Mouse (Mus musculus): ENCODE results near the gene Lrfn4. TPM values are rescaled to one million over a fixed set of nuclear protein-coding genes. Genes with fewer than 3 reads are reported as not detected.
A peak's percentile ranks its signal among the peaks of the same experiment; 100 is the strongest.
"Not testable (repeated sequence)": the region's sequence is repeated elsewhere in the genome, so short reads cannot be mapped to it uniquely, and the experiment has no call there.

Gene Lrfn4
- total RNA-seq, 2 experiments from 2014 or later = 7.3 to 10.2 TPM

DNA sequence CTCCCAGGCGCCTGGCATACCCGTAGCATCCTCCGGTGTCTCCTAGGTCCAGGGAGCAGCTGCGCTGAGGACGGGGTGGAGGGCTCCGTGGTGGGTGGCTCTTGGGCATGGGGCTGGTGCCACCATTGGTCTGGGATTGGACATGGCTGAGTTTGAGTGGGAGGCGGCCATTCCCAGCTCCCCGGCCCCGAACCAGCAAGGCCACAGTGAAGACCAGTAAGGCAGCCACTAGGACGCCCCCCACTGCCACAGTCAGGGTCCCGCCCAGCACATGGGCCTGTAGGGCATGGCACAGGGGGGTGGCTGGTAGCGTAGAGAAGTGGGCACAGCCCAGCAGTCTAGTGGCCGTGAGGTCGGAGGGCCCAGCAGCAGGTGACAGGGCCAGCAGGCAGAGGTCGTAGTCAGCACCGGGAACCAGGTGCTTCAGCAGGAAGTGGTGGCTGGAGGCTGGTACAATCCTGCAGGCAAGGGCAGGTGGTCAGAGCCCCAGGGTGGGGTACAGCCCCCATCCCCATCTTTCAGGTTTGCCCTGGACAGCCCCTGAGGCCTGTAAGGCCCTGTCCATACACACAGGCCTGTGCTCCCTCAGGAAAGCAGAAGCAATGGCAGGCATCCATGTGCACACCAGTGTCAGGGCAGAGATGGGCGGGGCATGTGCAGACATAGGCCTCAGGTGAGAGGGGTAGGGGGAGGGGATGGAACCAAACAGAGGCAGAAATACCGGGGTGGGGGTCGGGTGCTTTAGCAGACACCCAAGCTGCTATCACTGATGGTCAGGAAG lies 3.1 kb downstream of the Lrfn4 start:
- no peak for DNase-seq

DNA sequence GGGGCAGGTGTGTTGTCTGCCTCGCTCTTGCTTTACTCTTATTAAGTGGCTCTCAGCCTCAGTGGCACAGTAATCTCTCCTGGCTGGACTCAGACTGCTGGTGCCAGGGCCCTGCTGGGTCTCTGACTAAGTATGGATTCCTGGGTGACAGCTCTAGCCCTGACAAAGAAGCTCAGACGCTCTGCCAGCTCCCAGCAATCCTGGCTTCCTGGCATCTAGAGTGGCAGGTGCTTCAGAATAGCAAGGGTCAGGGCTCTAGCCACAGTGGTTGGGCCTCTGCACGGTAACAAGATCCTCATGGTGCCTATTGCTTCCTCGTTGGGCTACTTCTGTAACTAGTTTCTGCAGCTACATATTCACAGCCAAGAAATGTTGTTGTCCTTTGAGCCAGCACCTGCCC lies 5.4 kb downstream of the Lrfn4 start:
- no peak for DNase-seq

DNA sequence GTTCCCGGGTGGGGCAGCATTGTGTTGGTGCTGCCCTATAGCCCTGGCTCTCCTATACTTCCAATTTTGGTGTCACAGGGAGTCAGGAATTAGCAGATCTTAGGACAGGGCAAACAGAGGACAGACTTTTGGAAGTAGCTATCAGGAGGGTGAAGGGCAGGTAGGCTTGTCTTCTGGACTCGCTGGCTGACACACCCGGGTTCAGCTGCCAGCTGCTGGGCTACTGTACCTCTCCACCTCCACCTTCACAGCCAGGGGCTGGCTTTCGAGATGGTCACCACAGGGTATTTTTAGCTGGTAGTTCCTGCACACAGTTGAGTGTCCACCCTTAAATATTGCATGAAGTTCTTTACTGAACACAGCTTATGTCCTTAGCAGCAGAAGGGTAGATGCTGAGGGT lies 7.0 kb downstream of the Lrfn4 start:
- no peak for DNase-seq

DNA sequence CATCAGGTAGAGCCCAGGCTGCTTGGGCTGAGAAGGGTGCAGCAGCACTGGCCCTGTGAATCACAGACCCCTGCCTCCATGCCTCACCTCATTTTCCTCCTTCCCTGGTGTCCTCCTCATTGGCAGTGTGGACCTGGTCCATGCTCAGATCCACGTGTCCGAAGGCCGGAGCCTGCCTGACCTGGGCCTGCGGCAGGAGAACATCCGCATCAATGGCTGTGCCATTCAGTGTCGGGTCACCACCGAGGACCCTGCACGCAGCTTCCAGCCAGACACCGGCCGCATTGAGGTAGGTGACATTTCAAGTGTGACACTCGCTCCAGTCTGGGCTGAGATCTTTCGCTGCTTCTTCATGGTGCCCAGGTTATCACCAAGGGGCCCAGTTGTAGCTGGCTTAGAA lies 8.1 kb downstream of the Lrfn4 start:
- no peak for DNase-seq

DNA sequence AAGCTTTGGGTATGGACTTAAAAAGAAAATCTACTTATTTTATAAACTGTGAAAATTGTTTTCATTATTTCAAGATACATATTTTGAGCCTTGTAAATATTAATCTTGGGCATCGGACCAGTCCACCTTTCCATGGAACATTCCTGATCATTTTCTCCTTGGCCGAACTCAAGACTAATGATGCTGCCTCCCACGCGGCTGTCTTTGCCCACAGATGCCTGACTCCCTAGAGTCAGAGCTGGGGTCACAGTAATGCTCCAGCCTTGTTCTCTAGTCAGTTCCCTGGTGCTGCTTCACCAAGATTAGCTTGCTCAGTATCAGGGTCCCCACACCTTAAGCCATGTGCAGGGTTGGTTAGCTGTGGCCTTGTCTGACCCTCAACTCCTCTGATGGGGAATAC lies 9.8 kb downstream of the Lrfn4 start:
- no peak for DNase-seq

DNA sequence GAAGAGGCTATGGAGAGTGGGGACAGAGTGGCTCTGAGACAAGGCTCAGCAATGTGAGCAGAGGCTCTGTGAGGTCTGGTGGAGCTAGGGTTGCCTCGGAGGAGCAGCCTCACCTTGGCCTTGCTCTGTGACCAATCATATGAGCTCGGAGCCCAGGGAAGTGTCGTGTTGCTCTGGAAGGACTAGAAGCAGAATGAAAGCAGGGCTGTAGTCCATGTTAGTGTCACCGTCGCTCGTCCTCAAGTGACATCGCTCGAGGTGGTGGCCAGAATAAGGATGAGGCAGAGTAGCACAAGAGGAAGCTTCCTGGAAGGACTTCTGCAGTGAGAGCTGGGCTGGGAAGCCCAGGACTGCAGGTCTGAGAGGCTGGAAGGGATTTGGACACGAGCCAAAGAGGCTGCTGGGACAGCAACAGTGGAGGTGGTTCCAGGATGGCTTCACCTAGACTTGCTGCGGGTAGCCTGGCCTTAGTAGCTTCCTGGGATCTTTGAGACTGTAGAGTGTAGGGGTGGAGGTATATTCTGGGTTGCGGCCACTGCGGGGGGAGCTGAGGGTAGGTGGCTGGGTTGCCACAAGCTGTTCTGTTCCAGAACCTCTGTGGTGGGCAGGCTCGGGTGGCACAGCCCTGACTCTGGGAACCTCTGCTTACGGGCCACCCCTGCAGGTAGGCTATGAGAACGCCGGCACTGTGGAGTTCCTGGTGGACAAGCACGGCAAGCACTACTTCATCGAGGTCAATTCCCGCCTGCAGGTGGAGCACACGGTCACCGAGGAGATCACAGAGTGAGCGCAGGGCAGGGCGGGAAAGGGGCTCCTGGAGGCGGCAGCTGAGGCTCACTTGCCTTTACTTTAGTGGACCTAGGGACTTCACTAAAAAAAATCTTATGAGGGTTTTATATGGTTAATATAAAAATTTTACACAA lies 11.4 kb downstream of the Lrfn4 start:
- DNase-seq = peak; percentile 21

DNA sequence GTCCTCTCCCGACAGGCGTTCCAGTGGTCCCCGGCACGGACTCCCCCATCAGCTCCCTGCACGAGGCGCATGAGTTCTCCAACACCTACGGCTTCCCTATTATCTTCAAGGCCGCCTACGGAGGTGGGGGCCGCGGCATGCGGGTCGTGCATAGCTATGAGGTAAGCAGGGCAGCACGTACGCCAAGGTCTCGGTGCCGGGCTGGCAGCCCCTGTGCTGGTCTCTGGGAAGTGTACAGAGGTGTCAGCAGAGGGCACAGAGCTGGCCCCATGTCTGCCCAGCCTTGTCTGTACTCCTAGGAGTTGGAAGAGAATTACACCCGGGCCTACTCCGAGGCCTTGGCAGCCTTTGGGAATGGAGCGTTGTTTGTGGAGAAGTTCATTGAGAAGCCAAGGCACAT lies 13.0 kb downstream of the Lrfn4 start:
- no peak for DNase-seq

DNA sequence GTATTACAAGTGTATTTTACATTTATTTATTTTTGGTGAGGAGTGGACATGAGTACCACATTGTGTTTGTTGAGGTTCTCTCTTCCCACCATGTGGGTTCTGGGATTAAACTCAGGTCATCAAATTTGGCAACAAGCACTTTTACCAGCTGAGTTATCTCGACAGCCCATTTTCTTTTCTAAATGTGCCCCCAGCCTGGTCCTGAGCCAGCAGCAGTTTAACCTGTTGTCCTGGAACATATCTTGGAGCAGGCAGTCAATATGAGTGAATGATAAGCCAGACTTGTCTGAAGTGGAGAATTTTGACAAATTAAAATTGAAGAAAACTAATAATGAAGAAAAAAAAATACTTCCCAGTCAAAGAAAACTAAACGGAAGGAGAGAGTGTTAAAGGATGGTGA lies 19.4 kb downstream of the Lrfn4 start:
- no peak for DNase-seq

DNA sequence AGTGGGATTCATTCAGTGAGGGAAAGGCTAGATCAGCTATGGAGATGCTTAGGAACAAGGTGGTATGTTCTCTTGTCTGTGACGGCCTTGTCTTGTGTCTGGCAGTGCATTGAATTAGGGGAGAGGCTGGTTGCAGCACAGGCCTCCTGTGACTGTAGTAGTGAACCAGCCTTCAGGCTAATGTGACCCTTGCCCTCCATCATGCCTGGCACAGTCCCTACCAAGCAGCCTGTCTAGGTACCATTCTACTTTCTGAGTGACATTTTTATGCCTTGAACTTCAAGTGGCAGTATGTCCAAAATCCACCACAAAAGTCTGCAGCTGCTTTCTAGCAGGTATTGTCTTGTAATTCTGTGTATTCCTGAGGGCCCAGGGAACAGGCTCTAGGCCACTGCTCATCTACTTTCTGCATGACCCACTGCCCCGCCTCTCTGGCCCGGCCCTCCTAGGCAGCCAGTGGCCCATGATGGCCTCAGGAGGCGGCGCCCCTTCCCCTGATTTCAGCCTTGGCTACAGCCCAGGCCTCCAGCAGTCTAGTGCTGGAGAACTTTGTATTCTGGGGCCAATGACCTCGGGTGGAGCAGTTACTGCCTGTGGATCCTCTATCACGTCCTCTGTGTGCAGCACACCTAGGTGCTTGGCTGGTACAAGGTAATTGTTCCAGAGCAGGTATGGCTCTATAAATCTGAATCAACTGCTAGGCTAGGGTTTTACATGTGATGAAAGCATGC lies 21.5 kb downstream of the Lrfn4 start:
- no peak for DNase-seq

DNA sequence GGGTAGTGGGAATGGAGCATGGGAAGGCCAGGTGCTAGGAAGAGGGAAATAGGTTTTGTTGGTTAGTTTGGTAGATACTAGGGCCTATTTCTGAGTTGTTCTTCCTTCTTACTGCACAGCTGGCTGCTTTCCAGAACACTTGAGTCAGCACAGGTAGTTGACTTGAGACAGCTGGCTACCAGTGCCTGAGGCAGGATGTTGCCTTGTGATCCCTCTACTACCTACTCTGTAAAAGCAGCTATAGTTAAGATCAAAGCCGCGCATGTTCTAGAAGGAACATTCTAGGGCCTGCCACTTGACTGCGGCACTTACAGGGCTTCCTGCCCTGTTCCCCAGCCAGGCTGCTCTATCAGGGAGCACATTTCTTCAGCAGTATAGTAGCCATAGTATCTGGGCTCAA lies 25.4 kb downstream of the Lrfn4 start:
- DNase-seq = no peak

DNA sequence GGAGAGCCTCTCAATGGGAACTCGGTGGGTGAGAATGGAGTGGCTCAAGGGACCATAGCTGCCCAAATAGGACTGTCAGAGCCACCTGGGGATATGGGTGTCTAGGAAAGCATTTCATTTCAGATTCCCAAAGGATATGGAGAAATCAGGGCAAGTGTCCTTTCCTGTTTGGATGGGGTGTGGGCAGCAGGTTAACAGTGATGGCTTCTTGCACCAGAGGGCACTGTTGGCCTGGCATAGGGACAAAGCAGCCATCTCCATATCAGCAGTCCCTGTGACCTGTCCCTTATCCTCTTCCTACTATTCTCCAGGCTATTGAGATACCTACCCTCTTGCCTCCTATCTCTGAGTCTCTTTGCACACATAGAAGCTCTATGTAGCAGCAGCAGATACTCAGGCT lies 26.4 kb downstream of the Lrfn4 start:
- peak; percentile 54 for DNase-seq

DNA sequence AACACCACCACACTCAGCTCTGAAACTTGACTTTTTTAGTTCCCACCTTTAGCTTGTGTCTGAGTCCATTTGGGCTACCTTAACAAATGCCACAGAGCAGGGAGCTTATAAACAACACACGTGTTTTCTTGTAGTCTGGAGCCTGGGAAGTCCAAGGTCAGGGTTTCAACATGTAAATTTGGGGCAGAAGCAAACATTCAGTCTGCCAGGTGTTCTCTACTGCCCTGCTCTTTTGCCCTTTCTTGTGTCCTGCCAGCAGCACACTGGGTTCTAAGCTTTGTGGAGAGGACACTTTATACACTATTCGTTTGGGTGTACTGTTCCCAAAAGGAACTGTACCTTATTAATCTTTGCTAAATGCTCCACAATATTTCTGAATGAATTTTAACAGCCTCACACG lies 27.0 kb downstream of the Lrfn4 start:
- DNase-seq = peak; percentile 20

DNA sequence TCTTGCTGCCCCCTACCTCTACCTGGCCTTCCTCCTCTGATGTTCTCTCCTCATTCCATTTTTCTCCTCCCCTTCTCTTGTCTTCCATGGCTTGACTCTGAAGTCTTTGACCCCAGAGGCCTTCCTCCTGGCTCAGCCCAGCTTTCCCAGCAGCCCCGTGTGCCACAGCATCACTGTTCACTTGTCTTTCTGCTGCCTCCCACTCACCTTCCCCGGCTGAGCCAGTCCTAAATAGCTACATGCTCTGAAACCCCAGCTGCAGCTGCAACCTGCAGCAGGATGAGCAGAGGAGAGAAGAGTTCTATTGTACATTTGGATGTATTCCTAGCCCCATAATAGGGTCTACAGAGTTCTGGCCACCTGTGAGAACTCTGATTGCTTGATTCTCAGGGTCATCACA lies 28.0 kb downstream of the Lrfn4 start:
- DNase-seq = no peak

DNA sequence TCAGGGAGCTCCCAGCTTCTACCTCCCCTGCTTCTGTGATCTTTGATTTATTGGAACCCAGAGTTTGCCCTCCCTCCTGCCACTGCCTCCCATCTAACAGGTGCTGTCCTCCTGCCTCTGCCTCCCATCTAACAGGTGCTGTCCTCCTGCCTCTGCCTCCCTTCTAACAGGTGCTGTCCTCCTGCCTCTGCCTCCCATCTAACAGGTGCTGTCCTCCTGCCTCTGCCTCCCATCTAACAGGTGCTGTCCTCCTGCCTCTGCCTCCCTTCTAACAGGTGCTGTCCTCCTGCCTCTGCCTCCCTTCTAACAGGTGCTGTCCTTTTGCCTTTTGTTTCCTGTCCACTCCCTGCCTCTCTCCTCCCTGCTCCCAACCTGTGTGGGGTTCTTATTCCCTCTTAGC lies 28.7 kb downstream of the Lrfn4 start:
- not testable (repeated sequence) for DNase-seq

DNA sequence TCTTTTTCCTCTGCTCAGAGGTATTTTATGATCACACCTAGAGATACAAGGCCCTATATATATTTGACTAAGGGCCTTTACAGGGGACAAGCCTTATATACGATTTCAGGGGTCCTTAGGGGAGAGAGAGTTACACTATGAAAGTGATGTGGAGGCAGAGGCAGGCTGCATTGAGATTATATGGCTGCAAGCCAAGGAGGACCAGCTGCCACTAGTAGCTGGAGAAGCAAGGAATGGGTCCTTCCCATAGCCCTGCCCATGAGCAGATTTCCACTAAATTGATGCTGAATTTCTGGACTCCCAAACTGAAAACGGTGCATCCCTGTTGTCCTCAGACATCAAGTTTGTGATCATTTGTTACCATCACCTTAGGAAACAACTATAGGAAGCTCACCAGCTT lies 31.6 kb downstream of the Lrfn4 start:
- no peak for DNase-seq

DNA sequence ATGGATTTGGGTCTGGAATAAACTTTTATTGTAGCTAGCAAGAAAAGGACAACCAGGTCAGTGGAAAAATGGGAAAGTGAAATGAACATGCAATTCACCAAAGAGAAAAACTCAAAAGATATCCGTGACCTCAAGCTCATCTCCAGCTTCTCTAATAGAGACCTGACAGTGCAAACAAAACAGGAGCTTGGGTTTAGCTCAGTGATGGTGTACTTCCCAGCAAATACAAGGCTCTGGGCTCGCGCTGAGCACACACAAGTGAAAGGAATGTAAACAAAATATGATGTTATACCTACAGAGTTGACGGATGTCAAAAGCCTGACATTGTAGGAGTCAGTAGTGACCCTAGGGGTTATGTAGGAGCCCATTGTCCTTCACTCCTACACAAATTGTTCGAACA lies 36.2 kb downstream of the Lrfn4 start:
- no peak for DNase-seq

DNA sequence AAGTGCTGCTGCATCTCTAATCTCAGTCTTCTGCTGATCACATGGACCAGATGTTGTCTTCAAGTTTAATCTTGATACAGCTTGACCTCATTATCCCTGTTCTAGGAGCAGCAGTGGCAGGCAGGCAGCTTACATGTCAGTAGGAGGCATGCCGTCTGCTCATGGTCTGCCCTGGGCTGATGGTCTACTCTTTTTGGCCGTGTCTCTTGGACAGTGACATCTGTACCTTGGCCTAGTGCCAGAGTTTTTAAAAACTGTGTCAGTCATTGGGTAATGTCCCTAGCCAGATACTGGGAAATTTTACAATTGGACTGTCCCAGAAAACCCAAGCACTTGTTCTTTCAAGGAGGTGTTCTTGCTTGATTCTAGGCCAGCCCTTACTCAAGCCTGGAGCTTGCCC lies 36.7 kb downstream of the Lrfn4 start:
- peak; percentile 64 for DNase-seq

DNA sequence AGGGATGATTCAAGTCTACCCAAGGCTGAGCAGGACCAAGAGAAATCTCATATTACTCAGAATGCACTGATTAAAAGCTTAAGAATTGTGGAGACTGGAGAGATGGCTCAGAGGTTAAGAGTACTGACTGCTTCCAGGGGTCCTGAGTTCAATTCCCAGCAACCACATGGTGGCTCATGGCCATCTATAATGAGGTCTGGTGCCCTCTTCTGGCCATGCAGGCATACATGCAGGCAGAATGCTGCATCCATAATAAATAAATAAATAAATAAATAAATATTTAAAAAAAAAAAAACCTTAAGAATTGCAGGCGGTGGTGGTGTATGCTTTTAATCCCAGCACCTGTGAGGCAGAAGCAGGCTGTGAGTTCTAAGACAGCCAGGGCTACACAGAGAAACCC lies 42.2 kb downstream of the Lrfn4 start:
- no peak for DNase-seq

DNA sequence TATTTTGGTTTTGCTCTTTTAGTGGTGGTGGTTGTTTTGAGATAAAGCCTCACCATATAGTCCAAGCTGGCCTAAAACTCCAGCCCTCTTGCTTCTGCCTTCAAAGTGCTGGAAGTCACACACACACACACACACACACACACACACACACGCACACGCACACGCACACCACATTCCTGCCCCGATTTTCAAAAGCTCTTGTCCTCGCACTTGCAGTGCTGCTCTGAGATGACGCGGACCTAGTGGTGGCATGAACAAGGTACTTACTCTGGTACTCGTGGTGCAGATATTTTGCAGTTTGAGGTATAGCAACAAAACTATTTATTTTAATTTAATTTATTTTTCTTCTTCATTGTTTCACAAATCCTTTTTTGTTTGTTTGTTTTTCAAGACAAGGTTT lies 43.0 kb downstream of the Lrfn4 start:
- DNase-seq = no peak

DNA sequence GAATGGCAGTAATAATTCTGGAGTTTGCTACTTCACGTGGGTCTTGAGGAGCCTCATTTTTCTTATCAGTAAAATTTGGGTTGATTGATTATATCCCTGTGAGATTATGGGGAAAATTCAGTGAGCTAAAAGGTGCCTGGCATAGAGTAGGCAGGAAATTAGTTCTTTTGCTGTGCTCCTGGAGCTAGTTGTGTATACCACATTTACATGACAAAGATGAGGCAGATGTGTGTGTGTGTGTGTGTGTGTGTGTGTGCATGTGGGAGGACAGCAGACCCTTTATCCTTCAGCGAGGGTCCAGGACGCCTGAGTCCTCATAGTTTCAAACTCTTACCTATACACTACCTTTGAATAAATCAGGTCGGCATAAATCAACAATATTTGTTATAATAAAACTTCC lies 43.4 kb downstream of the Lrfn4 start:
- no peak for DNase-seq

DNA sequence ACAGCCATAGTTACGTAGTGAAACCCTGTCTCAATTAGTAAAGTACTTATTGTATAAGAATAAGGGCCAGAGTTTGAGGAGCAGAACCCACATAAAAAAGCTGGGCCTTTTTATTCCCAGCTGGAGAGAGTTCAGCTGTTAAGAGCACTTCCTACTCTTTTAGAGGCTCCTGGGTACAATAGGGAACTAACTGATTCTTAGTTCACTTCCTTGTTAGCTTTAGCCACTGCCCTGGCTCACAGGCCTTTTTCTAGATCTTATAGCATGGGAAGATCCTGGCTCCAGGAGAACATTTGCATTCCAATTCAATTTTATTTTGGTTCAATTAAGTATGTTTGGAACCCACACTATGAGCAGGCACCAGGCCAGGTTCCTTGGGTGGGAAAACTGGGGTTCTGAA lies 43.8 kb downstream of the Lrfn4 start:
- DNase-seq = no peak

DNA sequence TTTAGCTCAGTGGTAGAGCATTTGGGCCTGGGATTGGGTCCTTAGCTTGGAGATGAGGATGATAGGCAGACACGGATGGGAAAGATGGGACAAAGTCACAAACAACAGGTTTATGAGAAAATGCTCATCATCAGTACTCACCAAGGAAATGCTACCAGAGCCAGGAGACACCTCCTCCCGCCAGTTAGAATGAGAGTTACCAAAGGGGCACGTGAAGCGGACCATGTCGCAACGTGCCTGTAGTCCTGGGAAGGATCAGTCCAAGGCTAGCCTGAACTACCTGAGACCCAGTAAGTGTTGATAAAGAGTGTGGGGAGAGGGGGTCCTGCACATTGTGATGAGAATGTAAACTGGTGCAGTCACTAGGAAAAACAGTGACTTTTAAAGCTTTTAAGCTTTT lies 44.7 kb downstream of the Lrfn4 start:
- DNase-seq = no peak

DNA sequence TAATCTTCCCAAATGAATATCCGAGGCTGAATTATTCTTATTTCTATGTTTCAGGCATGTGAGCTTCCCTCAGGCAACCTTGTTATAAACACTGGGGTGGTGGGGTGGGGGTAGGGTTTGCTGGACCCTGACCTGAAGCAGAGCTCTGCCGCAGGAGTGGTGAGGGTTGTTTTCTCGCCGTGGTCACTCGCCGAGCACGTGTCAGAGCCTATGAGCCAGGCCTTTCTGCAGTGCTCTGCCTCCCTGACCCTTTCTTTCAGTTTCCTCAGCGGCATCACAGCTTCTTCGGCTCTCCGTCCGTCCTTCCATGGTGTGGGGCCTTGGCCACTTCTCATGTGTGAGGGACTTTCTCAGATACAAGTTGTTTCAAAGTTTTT lies 45.2 kb downstream of the Lrfn4 start:
- no peak for DNase-seq

Data from adrenal gland, postnatal 10 days (tissue).